Mouse (Mus musculus) liver, embryonic 12.5 days (tissue): Measurements from ENCODE around the gene Lix1l. TPM values are rescaled to one million over a fixed set of nuclear protein-coding genes. Genes with fewer than 3 reads are reported as not detected.

Source experiments
- ATAC-seq: fragments of 200-750 bp; cut with Nextera tagmentation; 2 replicates; pipeline ENCODE4 v1.8.0; 2017; ENCODE audit warnings: moderate number of reproducible peaks, mild to moderate bottlenecking, moderate library complexity
- H3K27ac ChIP-seq: fragments of 300-500 bp; sonication (generic); 2 replicates; pipeline ENCODE4 v1.5.1; 2016; ENCODE audit warnings: mild to moderate bottlenecking
- H3K27me3 ChIP-seq: fragments of 300-500 bp; sonication (generic); replicated peaks from 2 replicates; pipeline ENCODE4 v1.6.1; 2016; ENCODE audit warnings: mild to moderate bottlenecking, moderate library complexity
- H3K36me3 ChIP-seq: fragments of 300-500 bp; sonication (generic); 2 replicates; pipeline ENCODE4 v1.6.1; 2016; ENCODE audit warnings: mild to moderate bottlenecking, moderate library complexity
- H3K4me1 ChIP-seq: fragments of 300-500 bp; sonication (generic); 2 replicates; pipeline ENCODE4 v1.6.1; 2016
- H3K4me2 ChIP-seq: fragments of 300-500 bp; sonication (generic); 2 replicates; pipeline ENCODE4 v1.6.1; 2016; ENCODE audit warnings: mild to moderate bottlenecking, moderate library complexity
- H3K4me3 ChIP-seq: fragments of 300-500 bp; sonication (generic); 2 replicates; pipeline ENCODE4 v1.5.1; 2016; ENCODE audit warnings: mild to moderate bottlenecking, moderate library complexity
- H3K9ac ChIP-seq: fragments of 300-500 bp; sonication (generic); 2 replicates; pipeline ENCODE4 v1.6.1; 2016; ENCODE audit warnings: mild to moderate bottlenecking, moderate library complexity
- H3K9me3 ChIP-seq: fragments of 300-500 bp; sonication (generic); replicated peaks from 2 replicates; pipeline ENCODE4 v1.6.1; 2016; ENCODE audit warnings: mild to moderate bottlenecking, moderate library complexity
- WGBS: fragments of 180-500 bp; shearing (Covaris S2); methylation state at CpG from one replicate; pipeline ENCODE4 v1.1.7; 2016; ENCODE audit not compliant: insufficient replicate concordance; 5-methylcytosine and 5-hydroxymethylcytosine counted together
- polyA plus RNA-seq: library from polyadenylated mRNA; unstranded; fragments of >200 nt; fragmentation: Nextera tagmentation; extraction: Ambion mirVana; gene quantifications from 2 replicates; pipeline ENCODE4 v1.2.1, GENCODE M21; 2016

Gene Lix1l
- 0.92 and 1.2 TPM in 2 replicates for polyA plus RNA-seq

DNA sequence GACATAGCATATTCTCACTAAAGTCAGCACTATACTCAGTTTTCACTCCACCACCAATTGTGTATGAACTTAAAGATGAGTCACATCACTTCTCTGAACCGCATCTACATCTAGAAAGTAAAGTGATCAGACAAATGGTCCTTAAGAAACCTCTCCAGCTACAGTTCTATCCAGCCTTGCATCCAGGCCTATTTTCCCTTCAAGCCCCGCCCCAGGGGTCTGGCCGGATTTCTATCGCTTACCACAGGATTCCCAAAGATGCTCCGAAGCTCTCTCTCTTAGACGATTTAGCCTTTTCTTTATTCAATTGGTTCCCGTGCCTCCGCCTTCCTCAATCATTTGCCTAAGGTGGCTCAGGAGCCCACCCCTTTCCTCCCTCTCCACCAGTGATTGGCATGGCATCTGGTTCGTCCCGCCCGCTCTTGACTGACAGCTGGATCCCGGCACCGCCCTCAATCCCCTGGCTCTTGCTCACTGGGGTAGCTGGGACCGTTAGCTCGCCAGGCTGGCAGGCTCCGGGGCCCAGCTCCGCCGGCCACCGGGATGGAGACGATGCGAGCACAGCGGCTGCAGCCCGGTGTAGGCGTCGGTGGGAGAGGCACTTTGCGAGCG, at the start of gene Lix1l:
TSS of gene Lix1l (plus strand) at position 511 of the 612 bp plus-strand sequence.
- peaks cover 40% of the 10 kb centered on the region for H3K4me1 ChIP-seq
- H3K36me3 ChIP-seq, result no peaks in the 10 kb centered on the region
- peaks cover 77% of the 10 kb centered on the region for H3K27me3 ChIP-seq
- 4% methylated on average over 27 of the region's 27 CpGs for WGBS
- H3K9me3 ChIP-seq, result no peaks in the 10 kb centered on the region
- H3K9ac ChIP-seq, result peak within 1 kb of the TSS; percentile 75
- peak within 1 kb of the TSS; percentile 93 for H3K4me2 ChIP-seq
- H3K4me3 ChIP-seq, result peak within 1 kb of the TSS; percentile 68
- peak within 1 kb of the TSS; percentile 76 for H3K27ac ChIP-seq
- peak; percentile 90 for ATAC-seq

DNA sequence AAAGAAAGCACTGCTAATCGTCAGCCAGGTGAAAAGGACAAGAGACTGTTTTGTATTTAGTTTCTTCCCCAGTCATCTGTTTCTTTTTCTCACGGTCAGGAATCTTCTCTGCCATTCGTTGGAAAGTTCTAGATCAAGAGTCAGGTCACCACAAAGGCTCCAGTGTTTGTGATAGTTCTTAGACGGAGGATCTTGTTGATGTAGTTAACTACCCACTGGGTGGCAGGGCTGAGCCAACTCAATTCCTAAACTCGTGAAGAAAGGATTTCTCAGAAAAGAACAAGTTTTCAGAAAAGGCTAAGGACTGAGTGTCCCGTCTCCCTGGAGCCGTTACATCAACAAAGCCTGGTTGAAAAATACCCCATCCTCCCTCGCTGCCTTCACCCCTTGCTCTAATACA, 49.7 kb upstream of the Lix1l start:
- Histone ChIP-seq H3K4me1 (peaks cover 17% of the 10 kb centered on the region), H3K36me3 (no peaks in the 10 kb centered on the region), H3K9ac (no peak overlapping the region), H3K4me2 (no peak overlapping the region), H3K27me3 (no peaks in the 10 kb centered on the region; the same call in 1 of the 2 replicates), H3K9me3 (no peaks in the 10 kb centered on the region), H3K27ac (no peak overlapping the region), H3K4me3 (no peak overlapping the region)
- ATAC-seq, result no peak
- 14% methylated on average over 8 of the region's 8 CpGs for WGBS

DNA sequence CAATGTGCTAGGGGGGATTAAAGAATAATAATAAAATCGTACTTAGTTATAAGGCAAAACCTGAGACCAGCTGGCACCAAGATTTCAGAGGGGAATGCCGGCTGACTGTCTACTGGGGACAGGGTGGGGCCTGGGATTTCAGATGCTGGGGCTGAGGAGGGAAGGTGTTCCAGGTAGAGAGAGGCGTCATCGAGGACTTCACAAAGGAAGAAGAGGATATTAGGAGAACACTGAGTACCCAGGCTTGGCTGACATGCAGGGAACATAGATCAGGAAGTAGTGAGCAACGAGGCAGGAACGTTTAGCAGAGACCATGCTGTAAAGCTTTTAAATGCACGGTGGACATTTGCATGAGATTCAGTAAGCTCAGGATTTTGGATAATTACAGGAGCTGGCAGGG, 49.1 kb upstream of the Lix1l start:
- Histone ChIP-seq H3K4me2 (no peak overlapping the region), H3K9me3 (no peaks in the 10 kb centered on the region), H3K36me3 (no peaks in the 10 kb centered on the region), H3K27me3 (no peaks in the 10 kb centered on the region), H3K4me3 (no peak overlapping the region), H3K4me1 (peaks cover 24% of the 10 kb centered on the region), H3K9ac (no peak overlapping the region), H3K27ac (no peak overlapping the region)
- ATAC-seq, result no peak
- WGBS, result 58% methylated on average over 7 of the region's 7 CpGs

DNA sequence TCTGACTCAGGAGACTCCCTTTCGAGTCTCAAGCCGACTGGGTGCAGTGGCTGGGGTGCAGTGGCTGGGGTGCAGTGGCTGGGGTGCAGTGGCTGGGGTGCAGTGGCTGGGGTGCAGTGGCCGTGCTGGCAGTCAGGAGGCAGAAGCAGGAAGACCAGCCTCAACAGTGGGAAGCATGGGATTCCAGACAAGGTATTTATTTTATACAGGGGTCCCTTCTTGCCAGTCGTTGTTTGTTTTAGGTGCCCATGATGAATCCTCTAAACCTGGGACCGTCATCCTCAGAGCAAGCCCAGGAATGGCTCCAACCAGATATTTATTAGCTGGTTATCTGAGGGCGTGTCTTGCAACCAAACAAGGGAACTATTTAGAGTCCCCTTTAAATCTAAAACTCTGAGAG, 47.3 kb upstream of the Lix1l start:
- Histone ChIP-seq H3K4me3 (no peak overlapping the region), H3K9me3 (no peaks in the 10 kb centered on the region), H3K4me2 (no peak overlapping the region), H3K27ac (no peak overlapping the region), H3K9ac (no peak overlapping the region), H3K27me3 (no peaks in the 10 kb centered on the region), H3K4me1 (peaks cover 24% of the 10 kb centered on the region), H3K36me3 (no peaks in the 10 kb centered on the region)
- ATAC-seq, result no peak
- WGBS, result 44% methylated on average over 6 of the region's 6 CpGs

DNA sequence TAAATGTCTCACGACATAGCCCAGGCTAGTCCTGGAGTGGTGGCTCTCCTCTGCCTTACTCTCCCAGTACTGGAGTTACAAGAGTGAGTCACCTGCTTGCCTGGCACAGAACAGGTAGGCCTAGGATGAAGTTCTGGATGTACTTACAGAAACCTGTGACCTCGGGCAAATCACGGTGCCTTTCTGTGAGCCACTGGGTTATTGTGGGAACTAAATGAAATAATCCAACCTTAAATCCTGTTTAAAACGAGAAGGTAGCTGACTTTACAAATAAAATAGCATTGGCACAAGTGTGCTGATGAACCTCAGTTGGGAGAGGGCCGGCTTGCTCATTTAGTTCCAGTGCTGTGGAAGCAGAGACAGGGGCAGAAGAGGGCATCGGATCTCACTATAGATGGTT, 46.7 kb upstream of the Lix1l start:
- WGBS, result 68% methylated on average over 6 of the region's 6 CpGs
- Histone ChIP-seq H3K27me3 (no peaks in the 10 kb centered on the region), H3K27ac (no peak overlapping the region), H3K4me3 (no peak overlapping the region), H3K4me2 (no peak overlapping the region), H3K9ac (no peak overlapping the region), H3K4me1 (peaks cover 30% of the 10 kb centered on the region), H3K36me3 (peaks cover 2% of the 10 kb centered on the region; the same call in 1 of the 2 replicates), H3K9me3 (no peaks in the 10 kb centered on the region)
- no peak for ATAC-seq

DNA sequence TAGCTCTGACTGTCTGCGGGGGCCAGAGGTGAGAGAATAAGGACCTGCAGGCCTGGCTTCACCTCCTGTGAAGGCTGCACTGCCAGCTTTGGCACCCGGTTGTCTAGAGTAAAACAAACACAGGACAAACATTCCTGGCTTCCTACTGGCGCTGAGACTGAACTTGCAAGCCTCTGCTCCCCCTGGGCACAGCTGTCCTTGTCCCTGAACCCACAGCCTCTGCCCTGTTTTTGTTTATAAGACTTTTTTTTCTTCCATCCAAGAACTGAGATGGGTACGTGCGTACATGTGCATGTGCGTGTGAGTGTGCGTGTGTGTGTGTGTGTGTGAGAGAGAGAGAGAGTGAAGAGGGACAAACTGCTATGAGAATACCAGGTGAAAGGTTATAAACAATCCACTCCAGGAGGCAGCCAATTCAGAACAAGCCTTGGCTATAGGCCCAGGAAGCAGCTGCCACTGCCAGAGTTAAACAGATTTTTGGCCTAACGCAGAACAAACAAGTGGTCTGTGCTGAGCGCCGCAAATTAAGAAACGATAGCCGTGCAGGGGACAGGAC, 45.8 kb upstream of the Lix1l start:
- H3K4me3 ChIP-seq, result no peak overlapping the region
- H3K27ac ChIP-seq, result peak overlapping the region; percentile 38; the same call in 1 of the 2 replicates
- ATAC-seq, result no peak
- no peak overlapping the region for H3K4me2 ChIP-seq
- no peak overlapping the region for H3K9ac ChIP-seq
- 78% methylated on average over 12 of the region's 12 CpGs for WGBS
- H3K27me3 ChIP-seq, result no peaks in the 10 kb centered on the region
- peaks cover 38% of the 10 kb centered on the region for H3K4me1 ChIP-seq
- H3K9me3 ChIP-seq, result no peaks in the 10 kb centered on the region
- peaks cover 11% of the 10 kb centered on the region for H3K36me3 ChIP-seq

DNA sequence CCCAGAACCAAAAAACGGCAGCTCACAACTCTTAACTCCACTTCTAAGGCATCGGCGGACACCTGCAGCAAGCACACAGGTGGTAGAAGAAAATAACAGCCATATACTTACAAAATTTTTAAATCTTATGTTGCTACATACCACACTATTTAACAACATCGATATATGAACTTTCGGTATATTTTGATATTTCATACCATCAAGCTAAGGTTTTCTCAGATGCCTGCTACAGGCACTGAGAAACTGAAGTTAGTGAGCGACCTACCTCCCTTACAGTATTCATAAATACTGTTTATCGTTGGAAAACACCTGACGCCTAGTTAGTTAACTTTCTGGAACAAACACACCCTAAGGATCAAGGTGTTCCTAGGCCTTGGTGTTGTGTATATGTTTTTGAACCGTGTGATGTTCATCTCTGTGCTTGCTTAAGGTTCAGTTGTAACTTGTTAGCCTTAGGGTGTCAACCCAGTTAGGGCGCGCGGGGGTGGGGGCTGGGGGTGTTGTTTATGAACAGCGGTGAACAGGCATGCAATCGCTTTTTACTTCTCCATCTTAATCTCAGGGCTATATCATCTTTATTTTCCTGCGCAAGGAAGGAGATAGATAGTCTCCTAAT, 44.8 kb upstream of the Lix1l start:
- Histone ChIP-seq H3K4me1 (peaks cover 48% of the 10 kb centered on the region), H3K9ac (peak overlapping the region; percentile 88), H3K9me3 (no peaks in the 10 kb centered on the region), H3K4me2 (peak overlapping the region; percentile 79), H3K27me3 (no peaks in the 10 kb centered on the region), H3K4me3 (peak overlapping the region; percentile 72), H3K36me3 (peaks cover 21% of the 10 kb centered on the region), H3K27ac (peak overlapping the region; percentile 88)
- WGBS, result 63% methylated on average over 15 of the region's 15 CpGs
- ATAC-seq, result no peak

DNA sequence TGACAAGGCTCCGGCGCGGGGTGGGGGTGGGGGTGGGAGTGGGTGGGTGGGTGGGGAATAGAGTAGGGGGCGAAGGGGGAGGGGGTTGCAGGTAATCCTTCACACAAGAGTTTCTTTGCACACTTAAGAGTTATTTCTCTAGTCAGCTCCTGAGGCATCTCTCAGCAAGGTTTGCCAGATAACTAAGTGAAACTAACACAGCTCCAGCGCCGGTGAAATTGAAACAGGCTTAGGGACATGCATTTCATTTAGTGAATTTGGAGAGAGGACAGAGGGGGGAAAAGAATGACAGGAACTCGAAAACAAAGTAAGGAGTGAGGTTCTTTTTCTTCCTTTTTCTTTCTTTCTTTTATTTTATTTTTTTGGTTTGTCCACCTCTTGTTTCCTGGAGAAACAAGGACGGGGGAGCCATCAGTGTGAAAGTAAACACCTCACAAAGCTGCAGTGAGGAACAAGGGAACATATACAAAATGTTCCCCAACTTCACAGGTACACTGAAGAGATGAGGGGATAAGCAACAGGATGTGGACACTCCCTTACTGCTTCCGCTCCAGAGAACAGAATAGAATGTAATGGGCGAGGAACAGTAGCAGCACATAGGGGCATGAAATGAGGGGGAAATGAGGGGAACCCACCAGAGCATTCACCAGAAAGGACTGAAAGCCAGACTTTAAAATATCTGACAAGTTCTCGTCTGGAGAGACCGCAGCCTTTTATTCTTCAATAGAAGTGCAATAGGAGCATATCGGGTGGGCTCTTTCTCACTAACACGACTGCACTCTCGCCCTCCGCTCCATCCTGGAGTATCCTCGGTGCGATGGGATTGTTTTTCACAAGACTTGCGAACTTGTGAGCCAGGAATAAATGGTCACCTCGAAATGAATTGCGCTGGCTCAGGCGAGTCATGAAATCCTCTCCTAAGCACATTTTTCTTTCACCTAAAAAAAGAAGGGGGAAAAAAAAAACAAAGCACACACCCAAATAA, 44.0 kb upstream of the Lix1l start:
- ATAC-seq, result peak; percentile 33; the same call in 1 of the 2 replicates

DNA sequence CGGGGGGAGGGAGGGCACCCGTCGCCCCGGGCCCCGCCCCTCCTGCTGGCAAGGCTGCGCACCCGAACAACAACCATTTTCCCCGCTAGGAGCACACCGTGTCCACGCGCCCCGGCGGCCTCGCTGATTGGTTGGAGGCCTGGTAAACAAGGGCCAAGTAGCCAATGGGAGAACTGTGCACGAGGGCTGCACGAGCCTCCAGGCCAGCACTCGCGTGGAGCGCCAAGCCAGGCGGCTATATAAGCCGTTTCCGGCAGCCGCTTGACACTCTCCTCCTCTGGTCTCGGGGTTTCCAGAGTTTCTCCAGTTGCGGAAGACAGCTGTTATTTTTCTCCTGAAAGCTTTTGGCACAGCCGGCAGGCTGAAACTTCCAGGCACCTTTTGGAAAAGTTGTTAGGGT, 43.3 kb upstream of the Lix1l start, which contains the start of gene Txnip:
TSS of gene Txnip (plus strand) at position 264 of the 400 bp plus-strand sequence.
- Histone ChIP-seq H3K4me1 (peaks cover 53% of the 10 kb centered on the region), H3K9me3 (no peaks in the 10 kb centered on the region), H3K27ac (peak within 1 kb of the TSS; percentile 88), H3K36me3 (peaks cover 25% of the 10 kb centered on the region), H3K4me3 (peak within 1 kb of the TSS; percentile 72), H3K9ac (peak within 1 kb of the TSS; percentile 88), H3K4me2 (peak within 1 kb of the TSS; percentile 79), H3K27me3 (no peaks in the 10 kb centered on the region)
- ATAC-seq, result peak; percentile 99
- WGBS, result under 1% methylated on average over 26 of the region's 26 CpGs

More for the DNA sequence above, 44.0 kb upstream of the Lix1l start:
- peak overlapping the region; percentile 88 for H3K9ac ChIP-seq
- peaks cover 25% of the 10 kb centered on the region for H3K36me3 ChIP-seq
- peaks cover 53% of the 10 kb centered on the region for H3K4me1 ChIP-seq
- H3K27ac ChIP-seq, result peak overlapping the region; percentile 88
- H3K27me3 ChIP-seq, result no peaks in the 10 kb centered on the region
- peak overlapping the region; percentile 72 for H3K4me3 ChIP-seq
- WGBS, result 4% methylated on average over 22 of the region's 22 CpGs
- no peaks in the 10 kb centered on the region for H3K9me3 ChIP-seq
- peak overlapping the region; percentile 79 for H3K4me2 ChIP-seq

DNA sequence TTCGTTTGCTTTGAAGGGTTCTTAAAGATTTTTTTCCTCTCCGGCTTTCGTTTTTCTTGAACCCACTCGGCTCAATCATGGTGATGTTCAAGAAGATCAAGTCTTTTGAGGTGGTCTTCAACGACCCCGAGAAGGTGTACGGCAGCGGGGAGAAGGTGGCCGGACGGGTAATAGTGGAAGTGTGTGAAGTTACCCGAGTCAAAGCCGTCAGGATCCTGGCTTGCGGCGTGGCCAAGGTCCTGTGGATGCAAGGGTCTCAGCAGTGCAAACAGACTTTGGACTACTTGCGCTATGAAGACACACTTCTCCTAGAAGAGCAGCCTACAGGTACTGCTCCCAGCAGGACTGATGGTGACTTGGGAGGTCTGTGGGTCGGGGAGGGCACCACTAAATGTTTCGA, 42.8 kb upstream of the Lix1l start:
- H3K27me3 ChIP-seq, result no peaks in the 10 kb centered on the region
- H3K4me3 ChIP-seq, result peak overlapping the region; percentile 72
- H3K27ac ChIP-seq, result peak overlapping the region; percentile 88
- H3K36me3 ChIP-seq, result peaks cover 25% of the 10 kb centered on the region
- WGBS, result under 1% methylated on average over 17 of the region's 17 CpGs
- peak overlapping the region; percentile 88 for H3K9ac ChIP-seq
- no peaks in the 10 kb centered on the region for H3K9me3 ChIP-seq
- H3K4me1 ChIP-seq, result peaks cover 54% of the 10 kb centered on the region
- 0 out of 2 replicates have a peak, but pooled peaks have one; percentile 11 for ATAC-seq
- H3K4me2 ChIP-seq, result peak overlapping the region; percentile 79

DNA sequence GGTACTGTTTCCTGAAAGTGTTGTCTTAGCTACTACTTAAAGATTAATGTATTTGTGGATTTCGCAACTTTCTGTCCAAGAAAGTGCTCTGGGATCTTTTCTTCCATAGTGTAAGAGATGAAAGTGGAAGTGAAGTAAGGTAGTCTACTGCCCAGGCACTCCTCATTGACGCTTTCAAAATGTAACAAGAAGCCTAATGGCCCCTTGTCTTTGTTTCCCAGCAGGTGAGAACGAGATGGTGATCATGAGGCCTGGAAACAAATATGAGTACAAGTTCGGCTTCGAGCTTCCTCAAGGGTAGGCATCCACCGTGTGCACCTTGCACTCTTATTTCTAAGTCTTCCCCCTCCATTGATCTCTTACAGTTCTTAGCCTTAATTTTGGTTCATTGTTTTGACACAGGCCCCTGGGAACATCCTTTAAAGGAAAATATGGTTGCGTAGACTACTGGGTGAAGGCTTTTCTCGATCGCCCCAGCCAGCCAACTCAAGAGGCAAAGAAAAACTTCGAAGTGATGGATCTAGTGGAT, 42.2 kb upstream of the Lix1l start:
- peak overlapping the region; percentile 79 for H3K4me2 ChIP-seq
- peak overlapping the region; percentile 88 for H3K9ac ChIP-seq
- ATAC-seq, result no peak
- peak overlapping the region; percentile 72 for H3K4me3 ChIP-seq
- H3K27me3 ChIP-seq, result no peaks in the 10 kb centered on the region
- peaks cover 60% of the 10 kb centered on the region for H3K4me1 ChIP-seq
- H3K36me3 ChIP-seq, result peaks cover 25% of the 10 kb centered on the region
- H3K27ac ChIP-seq, result peak overlapping the region; percentile 88
- 14% methylated on average over 10 of the region's 10 CpGs for WGBS
- H3K9me3 ChIP-seq, result no peaks in the 10 kb centered on the region
